23 mouse cellular contexts compared by ENCODE assay signal in genomic region chr4:132789731-132790130, GRCm38 (mm10). TPM values are rescaled to one million over a fixed set of nuclear protein-coding genes. Genes with fewer than 3 reads are reported as not detected.
DNase-seq lines count a peak whose midpoint lies in the region; ATAC-seq and TF ChIP-seq lines count a peak whose summit lies in the region.
"Had no signal": no experiment of that assay in that cellular context is flagged by ENCODE, and none has a peak within 500 bp of the region (broad histone marks: within the 10 kb centered on the region; RNA-seq: fewer than 3 reads in every experiment).

No protein-coding gene starts in this region.

- no peak overlapping the region for H3K9ac ChIP-seq in heart, embryonic 12.5 days
- no peak overlapping the region for H3K9ac ChIP-seq in midbrain, embryonic 11.5 days (ENCODE audit: low read length)
- no peak overlapping the region for H3K9ac ChIP-seq in CH12.LX (ENCODE audit: insufficient read depth, low read depth)
- H3K9ac ChIP-seq: embryonic facial prominence, embryonic 13.5 days; embryonic facial prominence, embryonic 15.5 days; forebrain, embryonic 13.5 days; forebrain, embryonic 15.5 days; forebrain, postnatal 0 days had no signal

- TF ChIP-seq CTCF in CH12.LX (conservative IDR thresholded peaks at IDR 0.05 in 1 of 2, IDR thresholded peaks at IDR 0.05 in 1 of 2; ENCODE audit: low read depth in 2 of 2, low read length in 2 of 2) = peak in 1 of 2 experiments; percentile 49; a peak in 2 of 4 replicates

- peaks cover 4% of the 10 kb centered on the region; the same call in 1 of the 2 replicates for H3K79me2 ChIP-seq in CH12.LX (replicated peaks; ENCODE audit: control insufficient read depth, extremely low read depth, insufficient read depth, poor library complexity, severe bottlenecking)

- peak; percentile 21 for TF ChIP-seq RAD21 in CH12.LX (IDR thresholded peaks at IDR 0.05; ENCODE audit: low read depth, low read length)

- 70% methylated on average over 8 of the region's 8 CpGs for WGBS in heart, embryonic 12.5 days
- WGBS in midbrain, embryonic 11.5 days = 92% methylated on average over 8 of the region's 8 CpGs
- 89% methylated on average over 8 of the region's 8 CpGs for WGBS in midbrain, embryonic 10.5 days

- in situ Hi-C loops in CH12.LX (cut with MboI; ENCODE audit: low pct_ligation_motif_present, low pct_unique_long_range_greater_than_20kb, low sequenced_read_pairs) = no loop called here

- DNase-seq in heart, adult 11 months = peak; percentile 86
- DNase-seq in midbrain, embryonic 11.5 days (ENCODE audit: low spot score, missing footprints) = peak; percentile 61
- DNase-seq in midbrain, embryonic 10.5 days (ENCODE audit: low spot score) = no peak
- DNase-seq in CH12.LX (ENCODE audit: extremely low read depth) = no peak
- DNase-seq in layer of hippocampus, postnatal 14 days (ENCODE audit: low spot score in 2 of 2) = no peak
- DNase-seq: adrenal gland, adult 2 months; adrenal gland, postnatal 10 days; adrenal gland, postnatal 25 days; B cell, adult 2 months; cerebellum, adult 11 months; cerebellum, adult 18-20 months; cerebellum, adult 8-10 months; cerebellum, adult 9-11 months; cerebellum, postnatal 14 days; cerebellum, postnatal 36 days; embryo, embryonic 11 days; forebrain, postnatal 0 days had no signal

- no peak overlapping the region for H3K4me3 ChIP-seq in heart, embryonic 12.5 days
- no peak overlapping the region for H3K4me3 ChIP-seq in midbrain, embryonic 11.5 days (ENCODE audit: low read depth, low read length)
- no peak overlapping the region for H3K4me3 ChIP-seq in midbrain, embryonic 10.5 days
- H3K4me3 ChIP-seq in CH12.LX (replicated peaks in 1 of 3; ENCODE audit: low read depth in 2 of 3, low read length in 2 of 3, poor library complexity in 1 of 3) = no peak overlapping the region
- H3K4me3 ChIP-seq: embryonic facial prominence, embryonic 13.5 days; embryonic facial prominence, embryonic 15.5 days; forebrain, embryonic 13.5 days; forebrain, embryonic 15.5 days had no signal

- H3K27ac ChIP-seq in heart, embryonic 12.5 days (ENCODE audit: poor library complexity, severe bottlenecking) = no peak overlapping the region
- no peak overlapping the region for H3K27ac ChIP-seq in midbrain, embryonic 11.5 days (ENCODE audit: low read depth, low read length)
- H3K27ac ChIP-seq in midbrain, embryonic 10.5 days (replicated peaks) = no peak overlapping the region
- no peak overlapping the region for H3K27ac ChIP-seq in CH12.LX (ENCODE audit: insufficient read depth, low read depth)
- H3K27ac ChIP-seq: embryonic facial prominence, embryonic 13.5 days; embryonic facial prominence, embryonic 15.5 days; forebrain, embryonic 13.5 days; forebrain, embryonic 15.5 days had no signal

- no peak for TF ChIP-seq POLR2A in CH12.LX (IDR thresholded peaks at IDR 0.05; ENCODE audit: low read depth, low read length)

- peaks cover 11% of the 10 kb centered on the region for H3K27me3 ChIP-seq in heart, embryonic 12.5 days (replicated peaks)
- no peaks in the 10 kb centered on the region for H3K27me3 ChIP-seq in midbrain, embryonic 11.5 days (ENCODE audit: control insufficient read depth, insufficient read depth, low read length)
- peaks cover 6% of the 10 kb centered on the region for H3K27me3 ChIP-seq in midbrain, embryonic 10.5 days (ENCODE audit: low read depth, poor library complexity, severe bottlenecking)
- H3K27me3 ChIP-seq in CH12.LX (replicated peaks) = no peaks in the 10 kb centered on the region

- dilution Hi-C loops in CH12.LX (cut with MboI; ENCODE audit: extremely low pct_ligation_motif_present, extremely low pct_unique_long_range_greater_than_20kb, low sequenced_read_pairs) = no loop called here

- H3K36me3 ChIP-seq in heart, embryonic 12.5 days = no peaks in the 10 kb centered on the region
- H3K36me3 ChIP-seq in midbrain, embryonic 11.5 days (ENCODE audit: control insufficient read depth, insufficient read depth, low read length) = no peaks in the 10 kb centered on the region
- H3K36me3 ChIP-seq in midbrain, embryonic 10.5 days = no peaks in the 10 kb centered on the region
- H3K36me3 ChIP-seq in CH12.LX (replicated peaks in 1 of 2; ENCODE audit: control insufficient read depth in 1 of 2, insufficient read depth in 1 of 2, low read length in 1 of 2) = peaks cover 44 to 69% of the 10 kb centered on the region in 2 experiments
- H3K36me3 ChIP-seq: embryonic facial prominence, embryonic 13.5 days; embryonic facial prominence, embryonic 15.5 days; forebrain, embryonic 15.5 days had no signal

- no peaks in the 10 kb centered on the region for H3K4me1 ChIP-seq in heart, embryonic 12.5 days (replicated peaks)
- H3K4me1 ChIP-seq in midbrain, embryonic 11.5 days (ENCODE audit: control insufficient read depth, insufficient read depth, low read length) = no peaks in the 10 kb centered on the region
- no peaks in the 10 kb centered on the region for H3K4me1 ChIP-seq in midbrain, embryonic 10.5 days
- peaks cover 4 to 32% of the 10 kb centered on the region in 2 experiments for H3K4me1 ChIP-seq in CH12.LX (ENCODE audit: control insufficient read depth in 1 of 2, insufficient read depth in 2 of 2)
- H3K4me1 ChIP-seq: embryonic facial prominence, embryonic 15.5 days; forebrain, embryonic 13.5 days; forebrain, embryonic 15.5 days had no signal

- no peak for ATAC-seq in heart, embryonic 12.5 days (ENCODE audit: insufficient number of reproducible peaks, low FRiP score)
- no peak for ATAC-seq in midbrain, embryonic 11.5 days (ENCODE audit: low FRiP score)
- ATAC-seq: CD4-positive, CD25-positive, alpha-beta regulatory T cell, adult 4 months; forebrain, embryonic 13.5 days; forebrain, embryonic 15.5 days; forebrain, postnatal 0 days had no signal

- no peaks in the 10 kb centered on the region for H3K9me3 ChIP-seq in heart, embryonic 12.5 days (replicated peaks)
- no peaks in the 10 kb centered on the region for H3K9me3 ChIP-seq in midbrain, embryonic 11.5 days (ENCODE audit: control insufficient read depth, low read length)
- H3K9me3 ChIP-seq in midbrain, embryonic 10.5 days (replicated peaks) = no peaks in the 10 kb centered on the region
- peaks cover 4% of the 10 kb centered on the region for H3K9me3 ChIP-seq in CH12.LX (replicated peaks; ENCODE audit: low read length)
- H3K9me3 ChIP-seq: embryonic facial prominence, embryonic 13.5 days; embryonic facial prominence, embryonic 15.5 days; forebrain, embryonic 13.5 days; forebrain, embryonic 15.5 days had no signal

- no peak for TF ChIP-seq EP300 in CH12.LX (IDR thresholded peaks at IDR 0.05; ENCODE audit: low read length)

- H3K4me2 ChIP-seq in heart, embryonic 12.5 days = no peak overlapping the region
- no peak overlapping the region for H3K4me2 ChIP-seq in midbrain, embryonic 11.5 days
- no peak overlapping the region for H3K4me2 ChIP-seq in CH12.LX (ENCODE audit: insufficient read depth, low read depth, poor library complexity, severe bottlenecking)
- H3K4me2 ChIP-seq: embryonic facial prominence, embryonic 13.5 days; embryonic facial prominence, embryonic 15.5 days; forebrain, embryonic 13.5 days; forebrain, embryonic 15.5 days had no signal

TF ChIP-seq in CH12.LX, 34 proteins besides CTCF, POLR2A, EP300 and RAD21:
- no peak for TF ChIP-seq RCOR1 (conservative IDR thresholded peaks at IDR 0.05; ENCODE audit: low read depth, low read length)
- TF ChIP-seq SMC3 (IDR thresholded peaks at IDR 0.05; ENCODE audit: low read depth, low read length) = peak; percentile 42
TF ChIP-seq in CH12.LX: peak in this region for 1.

RNA-seq across cellular contexts. Expression of gene Themis2, which starts 6.5 kb away (rescaled TPM):
- 0.50 TPM in 2 replicates for polyA plus RNA-seq in heart, embryonic 12.5 days (2016; fragmentation: Nextera tagmentation; extraction: Ambion mirVana)
- 1.1 TPM in 2 replicates for polyA plus RNA-seq in midbrain, embryonic 11.5 days (2014; fragmentation: Nextera tagmentation; extraction: Ambion mirVana)
- polyA plus RNA-seq in midbrain, embryonic 10.5 days (2016; fragmentation: Nextera tagmentation; extraction: Ambion mirVana) = 0.86 and 1.2 TPM in 2 replicates
- total RNA-seq in CH12.LX (2012; rRNA removed) (14.2 and 17.1 TPM in 2 replicates), CH12.LX (2014; rRNA removed) (9.3 and 10.2 TPM in 2 replicates)
- 30.7 and 35.7 TPM in 2 replicates for polyA plus RNA-seq in CH12.LX (2012; ENCODE audit: insufficient read length, low read depth)
- under 1 TPM; 0.53 to 0.55 TPM for total RNA-seq in layer of hippocampus, postnatal 14 days (2021)

RNA-seq across cellular contexts. Expression of gene Rpa2, which starts 21.6 kb away (rescaled TPM):
- 85.0 and 87.4 TPM in 2 replicates for polyA plus RNA-seq in heart, embryonic 12.5 days (2016; fragmentation: Nextera tagmentation; extraction: Ambion mirVana)
- 164 TPM in 2 replicates for polyA plus RNA-seq in midbrain, embryonic 11.5 days (2014; fragmentation: Nextera tagmentation; extraction: Ambion mirVana)
- 174 and 200 TPM in 2 replicates for polyA plus RNA-seq in midbrain, embryonic 10.5 days (2016; fragmentation: Nextera tagmentation; extraction: Ambion mirVana)
- 80.2 and 108 TPM in 2 replicates for total RNA-seq in CH12.LX (2012; rRNA removed)
- total RNA-seq in CH12.LX (2014; rRNA removed) = 142 and 157 TPM in 2 replicates
- 97.9 and 103 TPM in 2 replicates for polyA plus RNA-seq in CH12.LX (2012; ENCODE audit: insufficient read length, low read depth)
- 10 to 100 TPM; 11.6 to 13.4 TPM for total RNA-seq in layer of hippocampus, postnatal 14 days (2021)

RNA-seq across cellular contexts. Expression of gene Smpdl3b, which starts 32.7 kb away (rescaled TPM):
- polyA plus RNA-seq in heart, embryonic 12.5 days (2016; fragmentation: Nextera tagmentation; extraction: Ambion mirVana) = 6.5 and 6.9 TPM in 2 replicates
- polyA plus RNA-seq in midbrain, embryonic 11.5 days (2014; fragmentation: Nextera tagmentation; extraction: Ambion mirVana) = 2.1 and 2.4 TPM in 2 replicates
- polyA plus RNA-seq in midbrain, embryonic 10.5 days (2016; fragmentation: Nextera tagmentation; extraction: Ambion mirVana) = 2.3 and 2.9 TPM in 2 replicates
- 20.9 and 24.0 TPM in 2 replicates for total RNA-seq in CH12.LX (2012; rRNA removed)
- 3.6 and 4.6 TPM in 2 replicates for total RNA-seq in CH12.LX (2014; rRNA removed)
- 2.9 TPM in 2 replicates for polyA plus RNA-seq in CH12.LX (2012; ENCODE audit: insufficient read length, low read depth)
- 1 to 10 TPM; 1.0 to 1.2 TPM for total RNA-seq in layer of hippocampus, postnatal 14 days (2021)

RNA-seq across cellular contexts. Expression of gene Ppp1r8, which starts 53.2 kb away (rescaled TPM):
- polyA plus RNA-seq in heart, embryonic 12.5 days (2016; fragmentation: Nextera tagmentation; extraction: Ambion mirVana) = 28.6 and 30.0 TPM in 2 replicates
- 118 and 119 TPM in 2 replicates for polyA plus RNA-seq in midbrain, embryonic 11.5 days (2014; fragmentation: Nextera tagmentation; extraction: Ambion mirVana)
- 78.1 and 79.8 TPM in 2 replicates for polyA plus RNA-seq in midbrain, embryonic 10.5 days (2016; fragmentation: Nextera tagmentation; extraction: Ambion mirVana)
- total RNA-seq in CH12.LX (2012; rRNA removed) (89.0 and 105 TPM in 2 replicates), CH12.LX (2014; rRNA removed) (141 and 153 TPM in 2 replicates)
- 107 and 113 TPM in 2 replicates for polyA plus RNA-seq in CH12.LX (2012; ENCODE audit: insufficient read length, low read depth)
- 10 to 100 TPM; 44.1 to 44.9 TPM for total RNA-seq in layer of hippocampus, postnatal 14 days (2021)

RNA-seq across cellular contexts. Expression of gene Xkr8, which starts 57.4 kb away (rescaled TPM):
- polyA plus RNA-seq in heart, embryonic 12.5 days (2016; fragmentation: Nextera tagmentation; extraction: Ambion mirVana) = 5.2 and 5.5 TPM in 2 replicates
- polyA plus RNA-seq in midbrain, embryonic 11.5 days (2014; fragmentation: Nextera tagmentation; extraction: Ambion mirVana) = 3.5 and 4.5 TPM in 2 replicates
- polyA plus RNA-seq in midbrain, embryonic 10.5 days (2016; fragmentation: Nextera tagmentation; extraction: Ambion mirVana) = 4.3 and 4.8 TPM in 2 replicates
- 6.2 and 8.6 TPM in 2 replicates for total RNA-seq in CH12.LX (2012; rRNA removed)
- total RNA-seq in CH12.LX (2014; rRNA removed) = 3.7 and 3.8 TPM in 2 replicates
- 4.9 and 5.5 TPM in 2 replicates for polyA plus RNA-seq in CH12.LX (2012; ENCODE audit: insufficient read length, low read depth)
- total RNA-seq in layer of hippocampus, postnatal 14 days (2021) = 1 to 10 TPM; 1.7 to 2.3 TPM

Comparison
In these comparisons a context has a peak if more than half of its experiments do, and no peak if none do; other contexts are left out.
1. DNase-seq: peak in heart, adult 11 months (single experiment) and midbrain, embryonic 11.5 days (single experiment); none in midbrain, embryonic 10.5 days (single experiment), CH12.LX (single experiment) and layer of hippocampus, postnatal 14 days (0 of 2).
2. RNA of gene Themis2, which starts 6.5 kb away (polyA plus RNA-seq): 30.7 to 35.7 TPM in CH12.LX; 1.1 TPM in midbrain, embryonic 11.5 days, 0.86 to 1.2 TPM in midbrain, embryonic 10.5 days and 0.50 TPM in heart, embryonic 12.5 days; every median in the first group is over 10 times any median in the second.